Mouse (Mus musculus) splenic B cell, adult 2 months (primary cell): Measurements from ENCODE around the gene Gprin1.

ENCODE experiments used
- DNase-seq: peaks from one replicate; pipeline ENCODE4 v3.0.0-alpha.2; 2011; ENCODE audit warnings: low read depth, low spot score
- H3K27me3 ChIP-seq: 2 replicates; pipeline ENCODE4 v1.6.1; 2012; ENCODE audit warnings: mild to moderate bottlenecking, low read length, moderate library complexity, mixed read lengths; ENCODE audit not compliant: control insufficient read depth, poor library complexity, insufficient read depth, severe bottlenecking
- H3K36me3 ChIP-seq: 2 replicates; pipeline ENCODE4 v1.6.1; 2012; ENCODE audit warnings: mild to moderate bottlenecking, low read length, moderate library complexity, mixed read lengths; ENCODE audit not compliant: control insufficient read depth, poor library complexity, insufficient read depth, severe bottlenecking

Gene Gprin1

DNA sequence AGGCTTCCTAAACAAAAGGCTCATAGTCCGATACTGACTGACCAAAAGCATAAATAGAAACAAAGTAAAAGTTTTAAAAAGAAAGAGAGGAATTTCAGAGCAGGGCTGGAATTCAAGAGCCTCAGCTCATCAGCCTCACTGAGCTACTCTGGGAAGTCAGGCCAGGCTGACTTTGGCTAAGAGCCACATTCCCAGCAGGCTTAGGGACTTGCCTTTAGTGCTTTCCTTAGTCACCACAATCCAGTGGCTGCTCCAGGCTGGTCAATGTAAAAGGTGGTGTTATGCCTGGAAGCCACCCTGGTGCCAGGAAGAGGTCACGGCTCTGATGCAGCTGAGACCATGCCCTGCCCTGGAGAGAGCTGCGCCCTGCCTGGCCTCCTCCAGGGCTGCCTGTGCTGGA, 30.9 kb upstream of the Gprin1 start:
- no peaks in the 10 kb centered on the region for H3K36me3 ChIP-seq
- no peak for DNase-seq
- H3K27me3 ChIP-seq = no peaks in the 10 kb centered on the region

DNA sequence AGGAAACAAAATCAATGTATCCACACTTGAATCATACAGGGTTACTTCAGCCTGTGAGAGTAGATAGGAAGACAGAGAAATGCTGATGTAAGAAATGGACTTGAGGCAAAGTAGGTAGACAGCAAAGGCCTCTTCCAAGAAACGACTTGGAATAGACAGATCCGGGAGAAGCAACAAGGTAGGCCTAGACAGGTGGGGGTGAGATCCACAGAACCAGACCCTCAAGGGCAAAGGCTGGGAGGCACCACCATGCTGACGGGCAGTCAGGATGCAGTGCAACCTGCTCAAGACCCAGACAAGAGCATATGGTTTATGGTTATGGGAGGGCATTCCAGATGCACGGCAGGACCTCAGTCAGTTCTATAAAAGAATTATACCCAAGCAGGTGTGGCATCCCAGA, 17.3 kb upstream of the Gprin1 start:
- no peak for DNase-seq
- H3K27me3 ChIP-seq = no peaks in the 10 kb centered on the region
- H3K36me3 ChIP-seq = no peaks in the 10 kb centered on the region

DNA sequence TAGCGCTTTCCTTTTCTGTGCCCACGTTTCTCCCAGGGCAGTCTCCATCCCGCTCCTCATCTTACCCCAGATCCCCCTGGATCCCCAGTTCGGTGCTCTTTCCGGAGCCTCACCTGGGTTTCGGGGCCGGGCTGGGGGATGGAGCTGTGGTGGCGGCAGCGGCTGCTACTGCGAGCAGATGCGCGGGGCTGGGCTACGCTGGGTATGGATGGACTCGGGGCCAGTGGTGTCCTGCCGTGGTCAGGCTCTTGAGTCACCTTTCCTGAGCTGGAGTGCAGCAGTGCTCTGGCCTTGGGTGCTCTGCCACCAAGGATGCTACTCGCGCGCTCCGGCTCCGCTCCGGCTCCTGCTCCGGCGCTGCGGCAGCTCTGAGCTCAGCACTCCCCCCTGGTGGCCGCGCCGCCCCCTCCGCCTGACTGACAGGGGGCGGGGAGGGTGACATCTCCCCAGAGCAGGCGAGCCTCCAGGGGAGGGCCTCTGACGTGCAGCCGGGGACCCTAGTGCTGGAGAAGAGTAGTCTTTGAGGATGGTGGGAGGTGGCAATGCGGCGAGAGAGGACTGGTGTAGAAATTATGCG, 16.6 kb upstream of the Gprin1 start, which contains the start of gene Sncb:
Gene Sncb (minus strand): TSS at position 404 of the 577 bp plus-strand sequence.
- no peaks in the 10 kb centered on the region for H3K36me3 ChIP-seq
- peak; percentile 75 for DNase-seq
- H3K27me3 ChIP-seq = no peaks in the 10 kb centered on the region

DNA sequence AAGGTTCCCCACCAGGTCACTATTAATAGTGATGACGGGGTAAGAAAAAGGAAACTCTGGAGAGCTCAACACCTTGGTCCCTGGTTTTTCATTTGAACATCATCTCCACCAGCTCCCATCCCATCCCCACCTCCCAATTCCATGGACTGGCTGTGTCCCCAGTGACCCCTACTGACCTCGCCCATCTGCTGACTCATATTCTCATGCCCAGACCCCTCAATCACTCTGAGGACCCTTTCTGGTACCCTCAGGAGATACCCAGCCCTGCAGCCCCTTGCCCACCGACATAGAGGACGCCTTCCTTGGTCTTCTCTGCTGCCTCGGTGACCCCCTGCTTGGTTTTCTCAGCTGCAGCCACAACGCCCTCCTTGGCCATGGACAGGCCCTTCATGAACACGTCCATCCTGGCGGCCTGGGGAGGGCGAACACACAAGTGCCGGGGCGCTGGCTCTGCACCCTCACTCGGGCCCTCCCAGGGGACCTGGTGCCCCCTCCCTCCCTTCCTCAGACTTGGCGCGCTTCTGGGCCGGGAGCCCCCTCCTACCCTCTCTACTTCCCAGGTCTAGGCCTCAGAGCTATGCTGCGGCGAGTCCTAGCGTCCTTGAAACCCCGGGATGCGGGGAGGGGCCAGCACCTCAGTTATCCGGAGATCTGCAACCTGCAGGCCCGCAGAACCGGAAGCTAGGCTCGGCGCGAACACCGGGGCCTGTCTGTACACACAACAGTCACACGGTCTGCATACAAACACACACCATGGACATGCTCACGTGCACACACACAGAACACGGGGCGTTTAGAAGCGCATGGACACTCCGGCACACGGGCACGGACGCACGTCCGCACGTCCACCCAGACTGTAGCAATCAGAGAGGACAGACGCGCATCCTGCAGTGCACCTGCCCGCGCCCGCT, 15.9 kb upstream of the Gprin1 start:
- DNase-seq = peak; percentile 13
- Histone ChIP-seq H3K36me3 (no peaks in the 10 kb centered on the region), H3K27me3 (no peaks in the 10 kb centered on the region)

DNA sequence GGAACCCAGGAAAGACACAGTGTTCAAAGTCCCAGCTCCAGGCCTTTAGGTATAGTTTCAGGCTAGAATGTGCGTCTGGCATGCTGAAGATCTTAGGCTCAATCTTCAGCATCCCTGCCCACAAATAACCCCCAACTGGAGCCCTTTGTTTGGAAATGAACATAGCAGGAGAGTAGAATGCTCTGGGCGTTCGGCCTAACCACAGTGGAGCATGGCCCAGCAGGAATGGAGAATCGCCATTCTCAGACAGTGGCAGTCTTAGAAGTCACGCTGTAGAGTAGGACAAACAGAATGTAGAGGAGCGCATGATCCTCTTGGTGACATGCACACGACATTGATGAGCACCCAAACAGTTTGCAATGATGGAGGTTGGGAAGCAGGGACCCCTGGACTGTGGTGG, 11.2 kb upstream of the Gprin1 start:
- DNase-seq = no peak
- Histone ChIP-seq H3K27me3 (no peaks in the 10 kb centered on the region), H3K36me3 (no peaks in the 10 kb centered on the region)

DNA sequence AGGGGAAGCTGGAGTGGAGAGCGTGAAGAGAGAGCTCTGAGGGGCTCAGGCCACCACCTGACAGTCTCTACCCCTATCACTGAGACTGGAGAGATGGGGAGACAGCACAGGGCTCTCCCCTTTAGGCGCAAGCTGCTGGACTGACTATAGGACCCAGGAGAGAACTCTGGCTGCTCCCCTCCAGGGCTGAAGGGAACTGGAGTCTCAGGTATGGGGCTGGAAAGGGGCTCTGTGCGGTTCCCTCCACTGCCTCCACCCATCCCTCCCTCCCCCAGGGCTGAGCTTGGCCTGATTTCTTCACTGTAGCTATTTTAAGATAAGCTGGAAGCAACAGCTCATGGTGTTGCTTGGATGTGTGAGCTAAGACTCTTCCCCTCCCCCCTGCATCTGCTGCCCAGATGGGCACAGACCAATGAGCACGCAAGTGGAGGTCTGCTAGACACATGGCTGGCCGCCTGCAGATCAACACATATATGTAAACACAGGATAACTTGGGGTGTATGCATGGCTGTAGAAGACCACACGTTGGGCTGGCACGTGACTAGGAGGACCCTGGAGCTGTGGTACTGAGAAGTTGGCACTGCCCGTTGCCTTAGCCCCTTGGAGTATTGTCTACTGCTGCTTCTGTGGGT, 10.6 kb upstream of the Gprin1 start:
- no peak for DNase-seq
- Histone ChIP-seq H3K36me3 (no peaks in the 10 kb centered on the region), H3K27me3 (no peaks in the 10 kb centered on the region)

DNA sequence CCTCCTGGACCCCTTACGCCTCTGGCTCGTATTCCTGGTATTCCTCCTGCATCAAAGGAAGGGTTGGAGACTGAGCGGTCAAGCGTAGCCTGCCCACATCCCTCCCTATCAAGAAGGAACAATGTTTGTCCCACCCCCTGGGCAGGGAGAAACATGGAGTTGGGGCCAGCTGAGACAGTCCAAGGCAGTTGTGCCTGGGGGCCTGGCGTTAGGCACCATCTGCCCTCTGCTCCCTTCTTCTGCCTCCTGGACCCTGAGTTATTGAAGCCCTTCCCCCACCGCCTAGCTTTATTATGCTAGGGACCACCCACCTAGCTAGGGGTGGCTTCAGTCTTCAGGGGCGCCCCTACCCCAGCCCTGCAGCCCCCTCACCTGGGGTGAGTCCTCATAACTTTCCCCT, 9.8 kb upstream of the Gprin1 start:
- no peaks in the 10 kb centered on the region for H3K36me3 ChIP-seq
- no peak for DNase-seq
- no peaks in the 10 kb centered on the region for H3K27me3 ChIP-seq

DNA sequence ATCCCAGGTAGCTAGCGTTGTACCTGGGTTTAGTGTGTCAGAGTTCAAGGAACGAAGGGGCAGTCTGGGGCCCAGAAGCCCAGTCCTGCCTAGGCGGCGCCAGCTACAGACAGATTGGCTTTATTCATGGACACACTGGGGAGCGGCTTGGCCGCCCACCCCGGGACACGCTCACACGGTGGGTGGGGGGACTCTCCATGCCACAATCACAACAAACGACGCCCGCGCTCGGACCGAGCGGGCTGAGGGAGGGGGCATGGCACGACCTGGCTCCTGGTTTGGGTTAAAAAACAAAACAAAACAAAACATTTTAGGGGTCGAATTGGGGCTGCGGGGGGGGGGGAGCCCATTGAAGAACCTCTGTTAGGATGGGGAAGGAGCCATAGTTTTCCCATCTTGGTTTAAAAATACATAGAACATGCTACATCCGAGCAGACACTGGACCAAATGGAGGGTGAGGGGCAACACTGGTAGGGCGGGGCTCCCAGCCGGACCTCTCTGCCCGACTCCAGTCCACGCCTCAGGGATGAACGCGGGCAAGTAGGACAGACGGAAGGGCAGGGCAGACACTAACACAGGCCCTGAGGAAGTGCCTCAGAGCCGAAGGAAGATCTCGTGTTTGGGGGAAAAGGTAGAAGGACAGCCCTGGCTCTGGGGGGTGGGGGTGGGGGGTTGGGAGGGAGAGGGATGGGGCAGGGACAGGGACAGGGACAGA, 9.2 kb upstream of the Gprin1 start:
- no peak for DNase-seq
- Histone ChIP-seq H3K27me3 (no peaks in the 10 kb centered on the region), H3K36me3 (no peaks in the 10 kb centered on the region)

DNA sequence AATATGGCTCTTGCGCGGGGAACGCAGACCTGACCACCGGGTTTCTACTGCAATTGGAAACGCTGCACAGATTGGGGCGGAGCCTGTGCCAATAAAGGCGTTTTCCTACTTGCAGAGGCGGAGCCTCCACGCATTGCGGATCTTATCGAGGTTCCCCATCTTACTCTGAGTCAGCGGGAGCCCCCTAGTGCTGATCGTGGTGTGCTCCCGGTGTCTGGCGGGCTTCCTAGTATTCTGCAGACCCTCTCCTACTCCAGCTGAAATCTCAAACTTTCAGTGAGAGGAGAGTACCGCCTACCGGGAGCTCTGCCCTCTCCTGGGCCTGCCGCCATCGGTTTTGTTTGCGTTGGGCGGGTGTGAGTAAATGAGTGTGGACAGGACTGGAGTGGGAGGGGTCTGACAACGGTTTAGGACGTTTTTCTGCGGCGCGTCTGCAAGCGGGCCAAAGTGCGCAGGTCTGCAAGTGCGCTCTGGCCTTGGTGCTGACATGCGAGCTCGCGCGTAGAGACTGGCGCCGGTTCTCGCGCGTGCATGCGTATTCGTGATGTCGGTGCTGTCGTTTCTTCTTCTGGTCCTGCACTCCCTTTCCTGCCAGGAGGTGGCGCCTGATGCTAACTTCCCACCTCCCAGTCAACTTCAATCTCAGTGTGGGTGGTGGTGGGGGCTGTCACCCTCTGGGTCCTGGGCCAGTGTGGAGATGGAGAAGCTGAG, 8.5 kb upstream of the Gprin1 start:
- peak; percentile 78 for DNase-seq
- no peaks in the 10 kb centered on the region for H3K36me3 ChIP-seq
- H3K27me3 ChIP-seq = no peaks in the 10 kb centered on the region

DNA sequence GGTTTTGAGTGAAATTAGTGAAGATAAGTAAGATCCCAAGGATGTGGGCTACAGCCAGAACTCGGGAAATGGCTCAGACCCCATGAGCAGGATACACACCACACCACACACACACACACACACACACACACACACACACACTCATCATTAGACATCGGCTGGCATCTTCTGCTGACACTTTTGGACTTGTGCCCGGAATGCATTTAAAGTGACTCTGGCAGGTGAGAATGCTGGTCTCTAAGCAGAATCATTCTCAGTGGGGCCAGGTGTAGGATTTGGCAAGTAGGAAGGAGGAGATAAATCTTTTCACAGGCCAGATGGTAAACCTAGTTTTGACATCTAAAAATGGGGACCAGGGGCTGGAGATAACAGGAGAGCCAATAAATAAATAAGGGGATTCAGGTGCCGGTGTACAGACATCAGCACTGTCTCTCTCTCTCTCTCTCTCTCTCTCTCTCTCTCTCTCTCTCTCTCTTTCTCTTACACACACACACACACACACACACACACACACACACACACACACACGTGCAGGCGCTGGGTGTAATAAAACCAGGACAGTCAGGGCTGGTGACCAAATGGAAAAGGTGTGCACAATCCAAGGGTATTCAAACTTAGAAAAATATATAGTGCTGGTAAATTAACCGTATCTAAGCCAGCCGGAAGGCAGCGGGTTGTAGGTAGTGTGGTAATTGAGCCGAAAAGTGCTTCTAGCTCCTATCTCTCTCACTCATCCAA, 7.6 kb upstream of the Gprin1 start:
- DNase-seq = no peak
- Histone ChIP-seq H3K36me3 (no peaks in the 10 kb centered on the region), H3K27me3 (no peaks in the 10 kb centered on the region)

DNA sequence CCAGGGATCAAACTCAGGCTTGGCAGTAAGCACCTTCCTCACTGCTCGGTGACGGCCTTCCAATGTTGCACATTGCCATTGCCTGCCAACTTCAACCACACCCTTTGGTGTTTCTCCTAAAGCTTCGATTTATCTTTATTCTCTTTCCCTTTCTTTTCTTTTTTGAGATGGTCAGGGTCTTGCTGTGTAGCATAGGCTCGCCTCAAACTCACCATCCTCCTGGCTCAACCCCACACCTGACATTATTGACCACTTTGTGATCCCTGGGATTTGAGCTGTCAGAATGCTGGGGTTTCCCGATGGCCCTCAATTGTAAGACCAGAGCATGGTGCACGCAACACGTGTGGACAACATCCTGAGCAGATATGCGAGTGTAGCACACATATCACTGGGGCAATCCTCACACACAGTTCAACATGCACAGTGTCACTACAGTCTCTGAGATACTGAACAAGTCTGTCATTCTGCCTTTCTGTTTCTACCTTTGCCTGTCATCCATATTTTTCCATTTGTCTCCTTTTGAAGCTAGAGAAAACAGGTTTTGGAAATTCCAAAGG, 6.6 kb upstream of the Gprin1 start:
- no peaks in the 10 kb centered on the region for H3K36me3 ChIP-seq
- DNase-seq = no peak
- H3K27me3 ChIP-seq = no peaks in the 10 kb centered on the region

DNA sequence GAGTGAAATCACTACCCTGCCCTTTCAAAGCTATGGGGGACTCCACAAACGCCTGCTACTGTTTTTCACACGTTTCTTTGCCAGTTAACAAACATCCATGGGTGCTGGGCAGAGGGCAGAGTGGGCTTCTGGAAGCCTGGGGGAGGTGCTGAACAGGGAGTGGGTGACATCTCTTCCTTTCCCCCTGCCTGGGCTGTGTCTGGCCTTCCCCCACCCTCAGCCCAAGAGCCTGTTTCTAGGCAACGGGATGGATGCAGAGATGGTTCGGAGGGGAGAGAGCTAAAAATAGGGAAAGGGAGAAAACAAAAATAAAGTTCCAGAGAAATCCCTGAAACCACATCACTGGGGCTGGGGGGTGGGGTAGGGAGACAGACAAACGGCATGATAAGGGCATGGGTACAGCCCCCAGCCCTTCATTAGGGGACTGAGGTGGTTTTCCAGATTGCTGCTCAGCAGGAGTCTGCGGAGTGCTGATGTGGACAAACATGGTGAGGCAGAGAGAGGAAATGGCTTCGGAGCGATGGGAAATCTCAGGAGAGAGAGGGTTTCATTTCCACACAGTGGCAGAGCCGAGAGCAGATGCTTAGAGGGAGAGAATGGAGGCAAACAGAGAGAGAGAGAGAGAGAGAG, 5.6 kb upstream of the Gprin1 start:
- no peaks in the 10 kb centered on the region for H3K27me3 ChIP-seq
- H3K36me3 ChIP-seq = no peaks in the 10 kb centered on the region
- DNase-seq = no peak
